Mouse (Mus musculus) megakaryocyte, embryonic 14.5 days (primary cell): Measurements from ENCODE around the gene Erich6.

Source experiments
- FLI1 ChIP-seq: IDR thresholded peaks from 2 replicates; pipeline ENCODE4 v1.6.1; 2012; ENCODE audit warnings: low read length, inconsistent platforms, mixed read lengths
- GATA1 ChIP-seq: IDR thresholded peaks from 3 replicates; pipeline ENCODE4 v1.6.1; 2012; ENCODE audit warnings: mixed read lengths, low read length, inconsistent platforms, borderline replicate concordance

- no peak for TF ChIP-seq FLI1
- no peak for TF ChIP-seq GATA1
Observed at GRCm38 (mm10) chr3:58673295-58673694, 36.3 kb upstream of the Erich6 start.
